Mouse (Mus musculus) testis, adult 10 weeks (tissue): ENCODE data around the gene Gm21411. TPM values are rescaled to one million over a fixed set of nuclear protein-coding genes. Genes with fewer than 3 reads are reported as not detected.

Experiments
- polyA plus RNA-seq: library from polyadenylated mRNA; stranded (reverse); fragments of 350-450 nt; fragmentation: Illumina TruSeq; extraction: RNeasy Lipid Tissue Mini Kit (QIAGEN cat#74804); gene quantifications from one replicate; pipeline ENCODE4 v1.2.3, GENCODE M21; 2014; ENCODE audit warnings: low read depth, low replicate concordance

Gm21411 gene
- 1.6 TPM for polyA plus RNA-seq

DNA sequence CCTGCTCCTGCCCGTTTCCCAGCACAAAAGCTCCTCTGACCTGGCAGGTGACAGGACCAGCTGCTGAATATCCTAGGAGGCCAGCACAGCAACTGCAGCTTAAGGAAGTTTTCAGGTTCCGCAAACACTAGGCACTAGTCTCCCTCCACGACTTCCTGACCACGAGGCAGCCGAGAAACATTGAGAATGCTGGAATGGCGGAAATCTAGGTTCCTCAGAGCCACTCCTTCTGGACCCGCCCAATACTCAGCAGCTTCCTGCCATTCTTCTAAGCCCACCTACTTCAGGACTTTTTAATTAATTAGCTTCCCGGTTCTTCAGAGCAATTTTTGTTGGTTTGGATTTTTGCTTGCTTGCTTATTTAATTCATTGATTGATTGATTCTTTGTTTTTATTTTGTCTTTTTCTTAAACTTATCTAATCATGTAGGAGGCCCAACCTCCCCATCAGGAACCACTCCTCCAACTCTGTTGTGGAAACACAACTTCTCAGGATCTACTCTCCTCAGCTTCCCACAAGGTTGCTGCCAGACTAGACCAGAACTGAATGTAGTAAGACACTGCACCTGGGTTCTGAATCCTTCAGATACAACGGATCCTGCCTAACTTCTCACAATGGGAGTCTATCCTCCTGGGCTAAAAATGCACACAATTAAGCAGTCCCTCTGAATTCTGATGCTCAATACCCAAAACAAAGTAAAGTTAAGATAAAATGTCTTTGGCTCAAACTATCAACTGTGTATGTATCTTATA lies at the start of gene Gm21411:
Gene Gm21411 (minus strand): TSS at position 205 of the 752 bp plus-strand sequence.

Other genes with a start within 250 kb of the Gm21411 start
- 0.87 TPM for gene Zfp989, start 62.4 kb upstream of the Gm21411 start, polyA plus RNA-seq
- gene Rex2, start 112.3 kb upstream of the Gm21411 start, polyA plus RNA-seq = 0.77 TPM
- gene Zfp991, start 222.4 kb upstream of the Gm21411 start, polyA plus RNA-seq = 199 TPM